Mouse (Mus musculus): ENCODE data around the gene Lrrn2.

Gene Lrrn2

GRCm38 (mm10) chr1:132880161-132881005 lies at the start of gene Lrrn2:
Lrrn2 (plus strand) TSS chr1:132880273.
- no peak for DNase-seq (ENCODE audit: low read depth)

GRCm38 (mm10) chr1:132831963-132832362 lies 48.1 kb upstream of the Lrrn2 start:
- DNase-seq (ENCODE audit: low read depth), result no peak

GRCm38 (mm10) chr1:132834037-132834436 lies 46.0 kb upstream of the Lrrn2 start:
- DNase-seq (ENCODE audit: low read depth), result no peak

- no peak for DNase-seq (ENCODE audit: low read depth)
Observed at GRCm38 (mm10) chr1:132836895-132837294, 43.2 kb upstream of the Lrrn2 start.

GRCm38 (mm10) chr1:132837691-132838090 lies 42.4 kb upstream of the Lrrn2 start:
- DNase-seq (ENCODE audit: low read depth), result no peak

- no peak for DNase-seq (ENCODE audit: low read depth)
Observed at GRCm38 (mm10) chr1:132838371-132838770, 41.7 kb upstream of the Lrrn2 start.

- DNase-seq (ENCODE audit: low read depth), result no peak
Observed at GRCm38 (mm10) chr1:132843612-132844011, 36.5 kb upstream of the Lrrn2 start.

- no peak for DNase-seq (ENCODE audit: low read depth)
Observed at GRCm38 (mm10) chr1:132844088-132844804, 35.8 kb upstream of the Lrrn2 start.

- DNase-seq (ENCODE audit: low read depth), result no peak
Observed at GRCm38 (mm10) chr1:132845766-132846165, 34.3 kb upstream of the Lrrn2 start.

- DNase-seq (ENCODE audit: low read depth), result no peak
Observed at GRCm38 (mm10) chr1:132850809-132851208, 29.3 kb upstream of the Lrrn2 start.

GRCm38 (mm10) chr1:132851296-132851695 lies 28.8 kb upstream of the Lrrn2 start:
- no peak for DNase-seq (ENCODE audit: low read depth)

GRCm38 (mm10) chr1:132851771-132852170 lies 28.3 kb upstream of the Lrrn2 start:
- DNase-seq (ENCODE audit: low read depth), result no peak

- no peak for DNase-seq (ENCODE audit: low read depth)
Observed at GRCm38 (mm10) chr1:132853312-132853711, 26.8 kb upstream of the Lrrn2 start.

- no peak for DNase-seq (ENCODE audit: low read depth)
Observed at GRCm38 (mm10) chr1:132858516-132859383, 21.3 kb upstream of the Lrrn2 start.

GRCm38 (mm10) chr1:132864220-132864619 lies 15.9 kb upstream of the Lrrn2 start:
- no peak for DNase-seq (ENCODE audit: low read depth)

GRCm38 (mm10) chr1:132865585-132865984 lies 14.5 kb upstream of the Lrrn2 start:
- no peak for DNase-seq (ENCODE audit: low read depth)

GRCm38 (mm10) chr1:132870327-132870726 lies 9.7 kb upstream of the Lrrn2 start:
- DNase-seq (ENCODE audit: low read depth), result no peak

- DNase-seq (ENCODE audit: low read depth), result no peak
Observed at GRCm38 (mm10) chr1:132878951-132879610, 992 bp upstream of the Lrrn2 start.

GRCm38 (mm10) chr1:132879801-132880160 lies 292 bp upstream of the Lrrn2 start:
- no peak for DNase-seq (ENCODE audit: low read depth)

- no peak for DNase-seq (ENCODE audit: low read depth)
Observed at GRCm38 (mm10) chr1:132881041-132881761, 1.1 kb downstream of the Lrrn2 start.

- no peak for DNase-seq (ENCODE audit: low read depth)
Observed at GRCm38 (mm10) chr1:132881836-132882235, 1.8 kb downstream of the Lrrn2 start.

All from naive thymus-derived CD4-positive, alpha-beta T cell, adult 2 months (primary cell).